Mouse (Mus musculus) bone marrow, adult 2 months (tissue): Measurements from ENCODE around the gene Itsn1. TPM values are rescaled to one million over a fixed set of nuclear protein-coding genes. Genes with fewer than 3 reads are reported as not detected.

Source experiments
- H3K27ac ChIP-seq: fragments of 200-500 bp; 2 replicates; pipeline ENCODE4 v1.5.1; 2012; ENCODE audit warnings: low read depth, mild to moderate bottlenecking, control low read depth, inconsistent platforms, low read length; ENCODE audit not compliant: control insufficient read depth, poor library complexity, insufficient read depth
- H3K4me1 ChIP-seq: fragments of 200-500 bp; 2 replicates; pipeline ENCODE4 v1.6.1; 2011; ENCODE audit warnings: low read length; ENCODE audit not compliant: control insufficient read depth, insufficient read depth
- H3K4me3 ChIP-seq: fragments of 200-500 bp; replicated peaks from 2 replicates; pipeline ENCODE3; 2011; ENCODE audit warnings: mild to moderate bottlenecking, low read depth, low read length, control low read depth; ENCODE audit not compliant: control insufficient read depth
- CTCF ChIP-seq: fragments of 200-500 bp; IDR thresholded peaks from 2 replicates; pipeline ENCODE4 v1.5.1; 2011; ENCODE audit warnings: low read length, control low read depth; ENCODE audit not compliant: control insufficient read depth, insufficient read depth
- POLR2A ChIP-seq: fragments of 200-500 bp; IDR thresholded peaks from 2 replicates; pipeline ENCODE4 v1.6.1; 2011; ENCODE audit warnings: low read depth, mild to moderate bottlenecking, control low read depth, low read length, borderline replicate concordance; ENCODE audit not compliant: control insufficient read depth
- WGBS: fragments of 180-500 bp; shearing (Covaris S2); methylation state at CpG from one replicate; pipeline ENCODE4 v1.1.7; 2018; 5-methylcytosine and 5-hydroxymethylcytosine counted together
- polyA plus RNA-seq: library from polyadenylated mRNA; stranded (reverse); fragments of >200 nt; gene quantifications from 2 replicates; pipeline ENCODE4 v1.2.4, GENCODE M21; 2011; ENCODE audit warnings: low replicate concordance; ENCODE audit not compliant: missing spikeins, insufficient read depth, insufficient read length

Itsn1 gene
- polyA plus RNA-seq, 1 experiment = 158 TPM

- WGBS = 93% methylated on average over 2 of the region's 2 CpGs
- Histone ChIP-seq H3K4me3 (no peak overlapping the region), H3K27ac (no peak overlapping the region), H3K4me1 (no peaks in the 10 kb centered on the region)
- TF ChIP-seq CTCF = no peak
- no peak for TF ChIP-seq POLR2A
These were observed 154.6 kb downstream of the Itsn1 start for GRCm38 (mm10) chr16:91883636-91884035.

GRCm38 (mm10) chr16:91884196-91884595 is 155.1 kb downstream of the Itsn1 start:
- WGBS = 64% methylated on average over 5 of the region's 5 CpGs
- H3K4me3 ChIP-seq = no peak overlapping the region
- TF ChIP-seq CTCF (peak; percentile 93), POLR2A (no peak)
- H3K4me1 ChIP-seq = no peaks in the 10 kb centered on the region
- no peak overlapping the region for H3K27ac ChIP-seq

GRCm38 (mm10) chr16:91885389-91886122 is 156.5 kb downstream of the Itsn1 start:
- H3K27ac ChIP-seq = no peak overlapping the region
- H3K4me1 ChIP-seq = no peaks in the 10 kb centered on the region
- TF ChIP-seq CTCF = peak; percentile 59; the same call in 1 of the 2 replicates
- TF ChIP-seq POLR2A = no peak
- no peak overlapping the region for H3K4me3 ChIP-seq
- WGBS = 43% methylated on average over 19 of the region's 19 CpGs

- TF ChIP-seq CTCF (no peak), POLR2A (no peak)
- Histone ChIP-seq H3K27ac (no peak overlapping the region), H3K4me3 (no peak overlapping the region), H3K4me1 (no peaks in the 10 kb centered on the region)
- 68% methylated on average over 3 of the region's 3 CpGs for WGBS
These were observed 159.3 kb downstream of the Itsn1 start for GRCm38 (mm10) chr16:91888368-91888767.

GRCm38 (mm10) chr16:91889831-91890230 is 160.8 kb downstream of the Itsn1 start:
- Histone ChIP-seq H3K27ac (no peak overlapping the region), H3K4me1 (no peaks in the 10 kb centered on the region), H3K4me3 (no peak overlapping the region)
- no peak for TF ChIP-seq POLR2A
- TF ChIP-seq CTCF = no peak
- WGBS = 51% methylated on average over 12 of the region's 12 CpGs

GRCm38 (mm10) chr16:91891218-91891617 is 162.1 kb downstream of the Itsn1 start:
- Histone ChIP-seq H3K27ac (no peak overlapping the region), H3K4me1 (no peaks in the 10 kb centered on the region), H3K4me3 (no peak overlapping the region)
- 78% methylated on average over 11 of the region's 11 CpGs for WGBS
- TF ChIP-seq CTCF (no peak), POLR2A (no peak)

GRCm38 (mm10) chr16:91896426-91896830 is 167.3 kb downstream of the Itsn1 start:
- 82% methylated on average over 6 of the region's 6 CpGs for WGBS
- Histone ChIP-seq H3K4me3 (no peak overlapping the region), H3K4me1 (no peaks in the 10 kb centered on the region; the same call in 1 of the 2 replicates), H3K27ac (no peak overlapping the region)
- no peak for TF ChIP-seq POLR2A
- no peak for TF ChIP-seq CTCF

GRCm38 (mm10) chr16:91898850-91899848 is 170.1 kb downstream of the Itsn1 start:
- no peak overlapping the region for H3K27ac ChIP-seq
- H3K4me1 ChIP-seq = no peaks in the 10 kb centered on the region; the same call in 1 of the 2 replicates
- TF ChIP-seq POLR2A = no peak
- TF ChIP-seq CTCF = no peak
- H3K4me3 ChIP-seq = no peak overlapping the region
- 50% methylated on average over 22 of the region's 22 CpGs for WGBS
